Mouse (Mus musculus) stomach, embryonic 15.5 days (tissue): ENCODE results near the gene Aldh6a1. TPM values are rescaled to one million over a fixed set of nuclear protein-coding genes. Genes with fewer than 3 reads are reported as not detected.

Experiments
- ATAC-seq: fragments of 200-750 bp; cut with Nextera tagmentation; 2 replicates; pipeline ENCODE4 v1.8.0; 2017; ENCODE audit warnings: low read depth, moderate number of reproducible peaks, moderate TSS enrichment; ENCODE audit not compliant: insufficient read depth, low FRiP score
- H3K27ac ChIP-seq: fragments of 300-500 bp; sonication (generic); 2 replicates; pipeline ENCODE4 v1.5.1; 2015; ENCODE audit warnings: mild to moderate bottlenecking, inconsistent platforms
- H3K27me3 ChIP-seq: fragments of 300-500 bp; sonication (generic); replicated peaks from 2 replicates; pipeline ENCODE4 v1.6.1; 2015; ENCODE audit warnings: inconsistent platforms
- H3K36me3 ChIP-seq: fragments of 300-500 bp; sonication (generic); 2 replicates; pipeline ENCODE4 v1.6.1; 2015; ENCODE audit warnings: inconsistent platforms
- H3K4me1 ChIP-seq: fragments of 300-500 bp; sonication (generic); 2 replicates; pipeline ENCODE4 v1.6.1; 2015; ENCODE audit warnings: inconsistent platforms
- H3K4me2 ChIP-seq: fragments of 300-500 bp; sonication (generic); 2 replicates; pipeline ENCODE4 v1.6.1; 2015; ENCODE audit warnings: mild to moderate bottlenecking, inconsistent platforms
- H3K4me3 ChIP-seq: fragments of 300-500 bp; sonication (generic); replicated peaks from 2 replicates; pipeline ENCODE4 v1.5.1; 2015; ENCODE audit warnings: inconsistent platforms
- H3K9ac ChIP-seq: fragments of 300-500 bp; sonication (generic); 2 replicates; pipeline ENCODE4 v1.6.1; 2015; ENCODE audit warnings: inconsistent platforms
- H3K9me3 ChIP-seq: fragments of 300-500 bp; sonication (generic); 2 replicates; pipeline ENCODE4 v1.6.1; 2016; ENCODE audit warnings: inconsistent platforms
- WGBS: fragments of 180-500 bp; shearing (Covaris S2); methylation state at CpG from one replicate; pipeline ENCODE4 v1.1.7; 2015; 5-methylcytosine and 5-hydroxymethylcytosine counted together
- polyA plus RNA-seq: library from polyadenylated mRNA; unstranded; fragments of >200 nt; fragmentation: Nextera tagmentation; extraction: Ambion mirVana; gene quantifications from 2 replicates; pipeline ENCODE4 v1.2.1, GENCODE M21; 2015

Gene Aldh6a1
- polyA plus RNA-seq, result 35.4 and 39.3 TPM in 2 replicates

- Histone ChIP-seq H3K9ac (peak within 1 kb of the TSS; percentile 61), H3K36me3 (no peaks in the 10 kb centered on the region), H3K4me3 (peak within 1 kb of the TSS; percentile 71), H3K4me2 (peak within 1 kb of the TSS; percentile 90), H3K27me3 (no peaks in the 10 kb centered on the region), H3K9me3 (no peaks in the 10 kb centered on the region), H3K27ac (peak within 1 kb of the TSS; percentile 78), H3K4me1 (peaks cover 11% of the 10 kb centered on the region)
- peak; percentile 99 for ATAC-seq
- WGBS, result under 1% methylated on average over 49 of the region's 49 CpGs
Observed at GRCm38 (mm10) chr12:84450718-84451646, at the start of gene Aldh6a1, which contains the start of gene Lin52. Gene Aldh6a1 (minus strand): TSS chr12:84451004. Gene Lin52 (plus strand): TSS chr12:84451422.

GRCm38 (mm10) chr12:84496795-84497194 is 46.0 kb upstream of the Aldh6a1 start:
- H3K4me1 ChIP-seq, result no peaks in the 10 kb centered on the region
- no peak overlapping the region for H3K27ac ChIP-seq
- no peak for ATAC-seq
- no peaks in the 10 kb centered on the region for H3K9me3 ChIP-seq
- H3K27me3 ChIP-seq, result no peaks in the 10 kb centered on the region
- H3K36me3 ChIP-seq, result no peaks in the 10 kb centered on the region
- H3K4me2 ChIP-seq, result no peak overlapping the region
- no peak overlapping the region for H3K4me3 ChIP-seq
- no peak overlapping the region for H3K9ac ChIP-seq
- WGBS, result 91% methylated on average over 1 of the region's 1 CpGs

- no peak overlapping the region for H3K9ac ChIP-seq
- H3K27ac ChIP-seq, result no peak overlapping the region
- no peaks in the 10 kb centered on the region for H3K27me3 ChIP-seq
- H3K4me2 ChIP-seq, result no peak overlapping the region
- H3K36me3 ChIP-seq, result no peaks in the 10 kb centered on the region
- ATAC-seq, result no peak
- H3K4me3 ChIP-seq, result no peak overlapping the region
- WGBS, result 28% methylated on average over 8 of the region's 8 CpGs
- H3K4me1 ChIP-seq, result 0 out of 2 replicates have a peak, but pooled peaks cover 3% of the 10 kb centered on the region
- H3K9me3 ChIP-seq, result no peaks in the 10 kb centered on the region
Observed at GRCm38 (mm10) chr12:84487324-84488056, 36.7 kb upstream of the Aldh6a1 start.

GRCm38 (mm10) chr12:84482778-84483585 is 32.2 kb upstream of the Aldh6a1 start:
- no peak overlapping the region for H3K9ac ChIP-seq
- 77% methylated on average over 14 of the region's 14 CpGs for WGBS
- H3K4me2 ChIP-seq, result no peak overlapping the region
- no peaks in the 10 kb centered on the region for H3K36me3 ChIP-seq
- ATAC-seq, result 0 out of 2 replicates have a peak, but pooled peaks have one; percentile 14
- H3K4me1 ChIP-seq, result 0 out of 2 replicates have a peak, but pooled peaks cover 3% of the 10 kb centered on the region
- no peaks in the 10 kb centered on the region for H3K9me3 ChIP-seq
- H3K27me3 ChIP-seq, result no peaks in the 10 kb centered on the region
- H3K4me3 ChIP-seq, result no peak overlapping the region
- H3K27ac ChIP-seq, result no peak overlapping the region

- no peak for ATAC-seq
- WGBS, result 41% methylated on average over 2 of the region's 2 CpGs
- H3K9ac ChIP-seq, result no peak overlapping the region
Observed at GRCm38 (mm10) chr12:84481251-84481650, 30.4 kb upstream of the Aldh6a1 start.

GRCm38 (mm10) chr12:84478937-84479336 is 28.1 kb upstream of the Aldh6a1 start:
- Histone ChIP-seq H3K27me3 (no peaks in the 10 kb centered on the region), H3K9ac (no peak overlapping the region), H3K4me3 (no peak overlapping the region), H3K4me1 (no peaks in the 10 kb centered on the region), H3K9me3 (no peaks in the 10 kb centered on the region), H3K4me2 (no peak overlapping the region), H3K36me3 (no peaks in the 10 kb centered on the region), H3K27ac (no peak overlapping the region)
- no peak for ATAC-seq
- 76% methylated on average over 7 of the region's 7 CpGs for WGBS

More at GRCm38 (mm10) chr12:84481251-84481650, 30.4 kb upstream of the Aldh6a1 start:
- no peak overlapping the region for H3K4me2 ChIP-seq
- no peaks in the 10 kb centered on the region for H3K36me3 ChIP-seq
- H3K27ac ChIP-seq, result no peak overlapping the region
- H3K27me3 ChIP-seq, result no peaks in the 10 kb centered on the region
- no peak overlapping the region for H3K4me3 ChIP-seq
- H3K9me3 ChIP-seq, result no peaks in the 10 kb centered on the region
- no peaks in the 10 kb centered on the region for H3K4me1 ChIP-seq

- Histone ChIP-seq H3K36me3 (no peaks in the 10 kb centered on the region), H3K27me3 (no peaks in the 10 kb centered on the region), H3K4me2 (no peak overlapping the region), H3K27ac (no peak overlapping the region), H3K9ac (no peak overlapping the region), H3K9me3 (no peaks in the 10 kb centered on the region), H3K4me3 (no peak overlapping the region), H3K4me1 (no peaks in the 10 kb centered on the region)
- WGBS, result 0% methylated on average over 1 of the region's 1 CpGs
- ATAC-seq, result no peak
Observed at GRCm38 (mm10) chr12:84468701-84469100, 17.9 kb upstream of the Aldh6a1 start.

- Histone ChIP-seq H3K4me1 (no peaks in the 10 kb centered on the region), H3K27ac (no peak overlapping the region), H3K9me3 (no peaks in the 10 kb centered on the region), H3K4me2 (no peak overlapping the region), H3K36me3 (peaks cover 19% of the 10 kb centered on the region), H3K9ac (no peak overlapping the region), H3K27me3 (no peaks in the 10 kb centered on the region), H3K4me3 (no peak overlapping the region)
- WGBS, result 84% methylated on average over 3 of the region's 3 CpGs
- ATAC-seq, result no peak
Observed at GRCm38 (mm10) chr12:84462856-84463255, 12.1 kb upstream of the Aldh6a1 start.

GRCm38 (mm10) chr12:84461416-84461815 is 10.6 kb upstream of the Aldh6a1 start:
- no peaks in the 10 kb centered on the region for H3K27me3 ChIP-seq
- no peaks in the 10 kb centered on the region for H3K9me3 ChIP-seq
- no peak overlapping the region for H3K4me2 ChIP-seq
- ATAC-seq, result no peak
- 85% methylated on average over 5 of the region's 5 CpGs for WGBS
- peaks cover 19% of the 10 kb centered on the region for H3K36me3 ChIP-seq
- H3K27ac ChIP-seq, result no peak overlapping the region
- H3K4me3 ChIP-seq, result no peak overlapping the region
- no peaks in the 10 kb centered on the region for H3K4me1 ChIP-seq
- no peak overlapping the region for H3K9ac ChIP-seq

GRCm38 (mm10) chr12:84459845-84460244 is 9.0 kb upstream of the Aldh6a1 start:
- no peaks in the 10 kb centered on the region for H3K9me3 ChIP-seq
- no peak overlapping the region for H3K4me3 ChIP-seq
- H3K27ac ChIP-seq, result no peak overlapping the region
- no peak overlapping the region for H3K4me2 ChIP-seq
- no peak overlapping the region for H3K9ac ChIP-seq
- WGBS, result 54% methylated on average over 1 of the region's 1 CpGs
- H3K4me1 ChIP-seq, result no peaks in the 10 kb centered on the region
- no peaks in the 10 kb centered on the region for H3K27me3 ChIP-seq
- no peak for ATAC-seq
- peaks cover 19% of the 10 kb centered on the region for H3K36me3 ChIP-seq

- 85% methylated on average over 3 of the region's 3 CpGs for WGBS
- H3K4me1 ChIP-seq, result peaks cover 3% of the 10 kb centered on the region
- ATAC-seq, result no peak
Observed at GRCm38 (mm10) chr12:84456911-84457310, 6.1 kb upstream of the Aldh6a1 start.

More at GRCm38 (mm10) chr12:84456911-84457310, 6.1 kb upstream of the Aldh6a1 start:
- H3K4me3 ChIP-seq, result no peak overlapping the region
- H3K36me3 ChIP-seq, result peaks cover 8% of the 10 kb centered on the region
- no peak overlapping the region for H3K4me2 ChIP-seq
- no peaks in the 10 kb centered on the region for H3K9me3 ChIP-seq
- H3K9ac ChIP-seq, result no peak overlapping the region
- H3K27me3 ChIP-seq, result no peaks in the 10 kb centered on the region
- no peak overlapping the region for H3K27ac ChIP-seq
